Mouse (Mus musculus) heart, postnatal 0 days (tissue): ENCODE measurements at regions not wholly inside any gene's neighbourhood (a gene's known extent, or its start where the extent isn't known, plus 50 kb on each side); places are given as distances from the start of the nearest gene placed in this dataset.

Experiments
- ATAC-seq: fragments of 200-750 bp; cut with Nextera tagmentation; 2 replicates; pipeline ENCODE4 v1.8.0; 2017; ENCODE audit warnings: low read depth, moderate number of reproducible peaks, moderate library complexity; ENCODE audit not compliant: insufficient read depth
- DNase-seq: peaks from one replicate; pipeline ENCODE4 v3.0.0-alpha.2; 2016; ENCODE audit warnings: low spot score
- H3K27ac ChIP-seq: fragments of 300-500 bp; sonication (generic); 2 replicates; pipeline ENCODE4 v1.5.1; 2014; ENCODE audit warnings: low read depth, mild to moderate bottlenecking
- H3K27me3 ChIP-seq: fragments of 300-500 bp; sonication (generic); 2 replicates; pipeline ENCODE4 v1.6.1; 2014; ENCODE audit warnings: low read length, mixed read lengths; ENCODE audit not compliant: control insufficient read depth, insufficient read depth
- H3K36me3 ChIP-seq: fragments of 300-500 bp; sonication (generic); replicated peaks from 2 replicates; pipeline ENCODE4 v1.6.1; 2014; ENCODE audit warnings: low read length, mixed read lengths; ENCODE audit not compliant: control insufficient read depth, insufficient read depth
- H3K4me1 ChIP-seq: fragments of 300-500 bp; sonication (generic); 2 replicates; pipeline ENCODE4 v1.6.1; 2014; ENCODE audit warnings: antibody characterized with exemption; ENCODE audit not compliant: control insufficient read depth, insufficient read depth
- H3K4me2 ChIP-seq: fragments of 300-500 bp; sonication (generic); 2 replicates; pipeline ENCODE4 v1.6.1; 2014; ENCODE audit warnings: low read depth, mild to moderate bottlenecking, low read length, moderate library complexity
- H3K4me3 ChIP-seq: fragments of 300-500 bp; sonication (generic); 2 replicates; pipeline ENCODE4 v1.5.1; 2014; ENCODE audit warnings: low read depth, low read length
- H3K9ac ChIP-seq: fragments of 300-500 bp; sonication (generic); replicated peaks from 2 replicates; pipeline ENCODE4 v1.6.1; 2014; ENCODE audit warnings: low read depth, low read length, mixed read lengths
- H3K9me3 ChIP-seq: fragments of 300-500 bp; sonication (generic); replicated peaks from 2 replicates; pipeline ENCODE4 v1.6.1; 2016; ENCODE audit warnings: low read length; ENCODE audit not compliant: control insufficient read depth
- CTCF ChIP-seq: IDR thresholded peaks from 2 replicates; pipeline ENCODE4 v1.5.1; 2016; ENCODE audit warnings: antibody characterized with exemption, control low read depth, low read depth
- EP300 ChIP-seq: IDR thresholded peaks from 2 replicates; pipeline ENCODE4 v1.6.1; 2016; ENCODE audit warnings: antibody characterized with exemption, low read depth
- WGBS: fragments of 180-500 bp; shearing (Covaris S2); extraction: QIAGEN DNeasy Blood & Tissue Kit; methylation state at CpG from one replicate; pipeline ENCODE4 v1.1.7; 2014; 5-methylcytosine and 5-hydroxymethylcytosine counted together

DNA sequence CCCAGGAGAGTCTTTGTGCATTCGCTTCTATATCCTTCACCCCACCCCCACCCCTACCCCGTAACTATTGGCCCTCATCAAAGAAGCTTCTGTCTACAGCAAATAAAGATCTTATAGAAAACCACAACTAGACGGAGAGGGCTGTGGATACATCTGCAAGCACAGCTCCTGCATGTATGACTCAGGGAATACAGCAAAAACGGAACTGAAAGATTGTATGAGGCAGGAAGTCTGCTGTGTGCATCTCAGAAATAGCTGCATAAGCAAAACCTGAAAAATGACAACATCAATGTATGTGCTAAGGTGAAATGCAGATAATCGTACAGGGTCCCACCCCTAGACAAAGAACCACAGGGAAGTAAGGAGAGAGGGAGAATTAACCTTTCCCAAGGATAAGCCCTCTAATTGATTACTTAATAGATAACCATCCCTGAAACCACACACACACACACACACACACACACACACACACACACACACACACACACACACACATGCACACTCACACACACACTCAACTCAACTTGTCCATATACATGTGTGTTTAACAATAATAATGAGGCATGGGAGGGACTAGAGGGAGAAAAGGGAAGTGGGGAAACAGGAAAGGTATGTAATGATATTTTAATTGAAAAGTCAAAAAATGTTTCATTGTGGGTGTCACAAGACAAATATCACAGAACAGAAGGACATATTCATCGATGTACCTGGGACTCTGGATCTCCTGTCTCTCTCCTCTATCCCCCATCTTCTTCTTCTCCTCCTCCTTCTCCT lies 416.6 kb downstream of the Rprm start:
- no peaks in the 10 kb centered on the region for H3K4me1 ChIP-seq
- H3K4me3 ChIP-seq = no peak overlapping the region
- TF ChIP-seq EP300 (no peak), CTCF (no peak)
- 71% methylated on average over 6 of the region's 6 CpGs for WGBS
- no peak overlapping the region for H3K9ac ChIP-seq
- H3K27me3 ChIP-seq = no peaks in the 10 kb centered on the region
- DNase-seq (no peak), ATAC-seq (no peak)
- H3K36me3 ChIP-seq = no peaks in the 10 kb centered on the region
- H3K9me3 ChIP-seq = no peaks in the 10 kb centered on the region
- H3K4me2 ChIP-seq = no peak overlapping the region
- H3K27ac ChIP-seq = no peak overlapping the region

DNA sequence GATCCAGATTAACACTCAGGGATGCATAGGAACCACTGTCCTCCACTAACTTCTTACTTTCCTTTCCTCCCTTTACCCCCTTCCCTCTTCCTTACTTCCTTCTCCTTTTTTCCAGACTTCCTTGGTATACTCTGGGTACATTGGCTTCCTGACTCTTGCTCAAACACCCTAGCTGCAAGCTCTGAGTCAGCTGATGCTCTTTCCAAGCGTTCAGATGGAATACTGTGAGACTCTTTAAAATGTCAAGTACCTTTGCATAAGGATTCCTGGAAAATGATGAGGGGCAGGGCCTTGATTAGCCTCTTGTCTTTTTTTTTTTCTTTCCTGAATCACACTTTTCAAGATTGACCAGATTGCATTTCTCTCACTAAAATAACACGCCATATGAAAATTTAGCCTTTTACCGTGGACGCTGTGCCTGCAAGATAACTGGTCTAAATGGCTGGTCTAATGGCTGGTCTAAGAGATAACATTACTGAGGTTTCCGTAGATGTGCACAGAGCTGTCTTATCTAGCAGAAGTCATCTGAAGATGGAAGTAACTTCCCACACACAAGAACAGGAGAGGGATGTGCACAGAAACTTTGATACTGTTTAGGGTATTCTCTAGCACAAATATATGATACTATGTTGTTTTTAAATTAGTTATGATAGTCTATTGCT lies 404.9 kb downstream of the Rprm start:
- no peak for TF ChIP-seq EP300
- no peak for TF ChIP-seq CTCF
- H3K27ac ChIP-seq = no peak overlapping the region
- no peaks in the 10 kb centered on the region for H3K9me3 ChIP-seq
- H3K4me2 ChIP-seq = no peak overlapping the region
- H3K27me3 ChIP-seq = no peaks in the 10 kb centered on the region
- no peaks in the 10 kb centered on the region for H3K36me3 ChIP-seq
- DNase-seq (no peak), ATAC-seq (no peak)
- H3K4me1 ChIP-seq = no peaks in the 10 kb centered on the region
- H3K4me3 ChIP-seq = no peak overlapping the region
- no peak overlapping the region for H3K9ac ChIP-seq
- 44% methylated on average over 5 of the region's 5 CpGs for WGBS

DNA sequence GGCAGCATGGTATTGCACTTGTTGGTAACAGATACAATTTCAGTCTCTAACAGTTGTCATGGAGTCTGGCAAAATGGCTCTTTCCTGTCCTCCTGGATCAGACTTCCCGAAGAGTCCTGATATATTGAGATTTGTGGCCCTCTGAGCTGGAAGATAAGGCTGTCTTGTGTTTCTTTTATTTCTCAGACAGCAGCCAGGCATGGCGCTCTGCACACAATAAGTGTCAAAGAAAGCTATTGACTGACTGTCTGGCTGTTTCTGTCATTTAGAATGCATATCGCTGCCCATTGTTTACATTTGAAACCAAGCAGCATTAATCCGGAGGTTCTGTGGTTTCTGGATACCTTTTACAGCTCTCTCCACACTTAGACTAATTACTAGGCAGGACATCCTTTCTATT lies 402.8 kb downstream of the Rprm start:
- Histone ChIP-seq H3K27me3 (no peaks in the 10 kb centered on the region), H3K4me3 (no peak overlapping the region), H3K9ac (no peak overlapping the region), H3K4me1 (no peaks in the 10 kb centered on the region), H3K9me3 (no peaks in the 10 kb centered on the region), H3K36me3 (no peaks in the 10 kb centered on the region), H3K4me2 (no peak overlapping the region), H3K27ac (no peak overlapping the region)
- DNase-seq (no peak), ATAC-seq (no peak)
- TF ChIP-seq CTCF (no peak), EP300 (no peak)
- WGBS = 39% methylated on average over 4 of the region's 4 CpGs

DNA sequence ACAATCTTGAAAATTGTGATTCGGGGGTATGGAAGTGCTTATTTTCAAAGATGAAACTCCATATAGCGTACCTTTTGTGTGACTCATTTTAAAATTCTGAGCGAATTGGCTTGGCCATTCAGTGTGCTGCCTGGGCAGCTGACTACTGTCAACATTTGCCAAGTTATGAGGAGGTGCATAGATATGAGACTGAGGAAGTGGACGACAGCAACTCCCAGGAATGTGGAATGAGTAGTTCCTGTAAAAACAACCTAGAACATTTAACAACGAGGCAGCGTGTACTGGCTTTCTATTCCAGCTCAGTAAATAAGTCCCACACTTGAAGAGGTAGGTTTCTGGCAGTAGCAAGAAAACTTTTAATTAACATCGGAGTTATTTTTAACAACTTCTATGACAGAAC lies 398.1 kb downstream of the Rprm start:
- DNase-seq = peak; percentile 26
- TF ChIP-seq CTCF (no peak), EP300 (0 out of 2 replicates have a peak, but pooled peaks have one; percentile 44)
- no peak overlapping the region for H3K4me3 ChIP-seq
- H3K4me2 ChIP-seq = no peak overlapping the region
- H3K27ac ChIP-seq = no peak overlapping the region
- ATAC-seq = peak; percentile 77
- no peaks in the 10 kb centered on the region for H3K36me3 ChIP-seq
- H3K9me3 ChIP-seq = no peaks in the 10 kb centered on the region
- no peaks in the 10 kb centered on the region for H3K27me3 ChIP-seq
- H3K9ac ChIP-seq = no peak overlapping the region
- 31% methylated on average over 7 of the region's 7 CpGs for WGBS
- no peaks in the 10 kb centered on the region for H3K4me1 ChIP-seq

DNA sequence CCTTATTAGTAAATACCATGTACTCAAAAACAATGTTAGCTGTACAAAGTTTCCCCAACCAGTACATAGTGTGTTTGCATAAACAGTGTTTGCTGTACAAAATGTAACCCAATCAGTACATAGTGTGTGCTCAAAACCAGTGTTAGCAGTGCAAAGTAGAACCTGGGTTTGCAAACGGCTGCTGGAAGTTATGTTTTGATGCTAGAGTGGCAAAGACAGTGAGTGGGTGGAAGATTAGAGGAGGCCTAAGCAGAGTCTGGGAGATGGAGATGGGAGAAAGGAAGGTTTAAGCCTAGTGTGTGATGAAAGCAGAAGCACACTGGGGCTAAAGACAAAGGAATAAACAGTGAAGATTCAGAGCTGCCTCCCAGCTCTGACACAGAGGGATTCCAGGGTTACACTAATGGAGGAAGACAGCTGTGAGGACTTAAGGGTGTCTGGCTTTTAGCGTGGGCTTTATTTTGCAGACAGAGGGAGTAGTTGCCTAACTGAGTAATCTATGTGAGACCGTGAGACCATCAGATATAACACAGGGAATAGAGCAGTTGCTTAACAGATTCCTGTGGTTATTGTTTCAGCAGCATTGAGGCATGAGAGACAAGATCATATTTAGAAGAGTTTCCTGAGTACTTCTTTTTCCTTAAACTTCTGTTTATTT lies 396.0 kb downstream of the Rprm start:
- Histone ChIP-seq H3K4me3 (no peak overlapping the region), H3K27me3 (no peaks in the 10 kb centered on the region), H3K9me3 (no peaks in the 10 kb centered on the region), H3K4me1 (no peaks in the 10 kb centered on the region), H3K27ac (no peak overlapping the region), H3K9ac (no peak overlapping the region), H3K4me2 (no peak overlapping the region), H3K36me3 (no peaks in the 10 kb centered on the region)
- 35% methylated on average over 3 of the region's 3 CpGs for WGBS
- TF ChIP-seq CTCF (no peak), EP300 (no peak)
- ATAC-seq = no peak
- DNase-seq = no peak
